Mouse (Mus musculus) heart, postnatal 0 days (tissue): ENCODE measurements around the gene Oard1. TPM values are rescaled to one million over a fixed set of nuclear protein-coding genes. Genes with fewer than 3 reads are reported as not detected.

Experiments used
- ATAC-seq: fragments of 200-750 bp; cut with Nextera tagmentation; 2 replicates; pipeline ENCODE4 v1.8.0; 2017; ENCODE audit warnings: low read depth, moderate number of reproducible peaks, moderate library complexity; ENCODE audit not compliant: insufficient read depth
- DNase-seq: peaks from one replicate; pipeline ENCODE4 v3.0.0-alpha.2; 2016; ENCODE audit warnings: low spot score
- H3K27ac ChIP-seq: fragments of 300-500 bp; sonication (generic); 2 replicates; pipeline ENCODE4 v1.5.1; 2014; ENCODE audit warnings: low read depth, mild to moderate bottlenecking
- H3K27me3 ChIP-seq: fragments of 300-500 bp; sonication (generic); 2 replicates; pipeline ENCODE4 v1.6.1; 2014; ENCODE audit warnings: low read length, mixed read lengths; ENCODE audit not compliant: control insufficient read depth, insufficient read depth
- H3K36me3 ChIP-seq: fragments of 300-500 bp; sonication (generic); replicated peaks from 2 replicates; pipeline ENCODE4 v1.6.1; 2014; ENCODE audit warnings: low read length, mixed read lengths; ENCODE audit not compliant: control insufficient read depth, insufficient read depth
- H3K4me1 ChIP-seq: fragments of 300-500 bp; sonication (generic); 2 replicates; pipeline ENCODE4 v1.6.1; 2014; ENCODE audit warnings: antibody characterized with exemption; ENCODE audit not compliant: control insufficient read depth, insufficient read depth
- H3K4me2 ChIP-seq: fragments of 300-500 bp; sonication (generic); 2 replicates; pipeline ENCODE4 v1.6.1; 2014; ENCODE audit warnings: low read depth, mild to moderate bottlenecking, low read length, moderate library complexity
- H3K4me3 ChIP-seq: fragments of 300-500 bp; sonication (generic); 2 replicates; pipeline ENCODE4 v1.5.1; 2014; ENCODE audit warnings: low read depth, low read length
- H3K9ac ChIP-seq: fragments of 300-500 bp; sonication (generic); replicated peaks from 2 replicates; pipeline ENCODE4 v1.6.1; 2014; ENCODE audit warnings: low read depth, low read length, mixed read lengths
- H3K9me3 ChIP-seq: fragments of 300-500 bp; sonication (generic); replicated peaks from 2 replicates; pipeline ENCODE4 v1.6.1; 2016; ENCODE audit warnings: low read length; ENCODE audit not compliant: control insufficient read depth
- CTCF ChIP-seq: IDR thresholded peaks from 2 replicates; pipeline ENCODE4 v1.5.1; 2016; ENCODE audit warnings: antibody characterized with exemption, control low read depth, low read depth
- EP300 ChIP-seq: IDR thresholded peaks from 2 replicates; pipeline ENCODE4 v1.6.1; 2016; ENCODE audit warnings: antibody characterized with exemption, low read depth
- WGBS: fragments of 180-500 bp; shearing (Covaris S2); extraction: QIAGEN DNeasy Blood & Tissue Kit; methylation state at CpG from one replicate; pipeline ENCODE4 v1.1.7; 2014; 5-methylcytosine and 5-hydroxymethylcytosine counted together
- polyA plus RNA-seq: library from polyadenylated mRNA; unstranded; fragments of >200 nt; fragmentation: Nextera tagmentation; extraction: Ambion mirVana; gene quantifications from 2 replicates; pipeline ENCODE4 v1.2.1, GENCODE M21; 2015
- total RNA-seq: library from RNA; depleted of rRNA; stranded (reverse); fragments of >200 nt; gene quantifications from 2 replicates; pipeline ENCODE4 v1.2.3, GENCODE M21; 2014; ENCODE audit warnings: low replicate concordance; rRNA removed

Gene Oard1
- 7.1 and 12.9 TPM in 2 replicates for total RNA-seq
- 30.3 and 31.4 TPM in 2 replicates for polyA plus RNA-seq

DNA sequence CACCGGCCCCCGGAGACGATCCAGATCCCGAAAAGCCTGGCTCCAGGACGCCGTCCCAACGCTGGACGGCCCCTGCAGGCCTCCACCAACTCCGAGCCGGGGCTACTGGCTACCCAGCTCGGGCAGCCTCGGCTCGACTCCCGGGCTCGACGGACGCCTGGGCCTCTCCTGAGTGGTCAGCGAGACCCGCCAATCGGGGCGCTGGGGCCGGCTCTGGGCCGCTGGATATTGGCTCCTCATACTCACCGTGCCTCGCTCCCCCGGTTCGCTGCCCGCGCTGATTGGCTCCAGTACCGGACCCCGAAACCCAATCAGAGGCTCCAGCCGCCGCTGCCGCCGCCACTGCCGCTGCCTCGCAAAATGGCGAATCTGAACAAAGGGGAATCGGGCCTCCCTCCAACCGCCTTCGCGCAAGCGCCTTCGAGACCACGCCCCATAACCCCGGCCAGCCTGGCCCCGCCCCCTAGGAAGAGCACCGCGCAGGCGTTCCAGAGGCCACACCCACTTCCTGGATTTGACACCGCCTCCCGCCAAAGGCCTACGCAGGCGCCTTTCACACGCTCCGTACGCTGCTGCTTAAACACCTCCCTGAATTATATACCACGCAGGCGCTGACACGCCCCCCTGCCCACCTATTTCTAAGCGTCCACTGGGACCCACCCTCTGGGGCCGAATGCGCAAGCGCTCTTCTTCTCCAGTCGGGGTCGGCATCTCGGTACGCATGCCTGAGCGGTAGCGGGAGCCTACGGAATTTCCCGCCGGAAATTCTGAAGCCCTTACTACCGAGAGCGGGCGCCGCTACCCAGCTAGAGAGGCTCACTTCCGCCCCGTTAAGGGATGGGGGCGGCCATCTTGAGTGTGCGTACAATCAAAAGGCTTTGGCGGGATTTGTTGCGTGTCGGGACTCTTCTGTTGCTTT, at the start of gene Oard1, which contains the start of gene Nfya:
TSS of gene Oard1 (plus strand) at position 635 of the 919 bp plus-strand sequence.
TSS of gene Nfya (minus strand) at position 527 of the 919 bp plus-strand sequence.
- Histone ChIP-seq H3K4me3 (peak within 1 kb of the TSS; percentile 87), H3K27me3 (no peaks in the 10 kb centered on the region), H3K27ac (peak within 1 kb of the TSS; percentile 99), H3K9ac (peak within 1 kb of the TSS; percentile 96), H3K9me3 (no peaks in the 10 kb centered on the region), H3K4me2 (peak within 1 kb of the TSS; percentile 78), H3K36me3 (peaks cover 14% of the 10 kb centered on the region; the same call in 1 of the 2 replicates), H3K4me1 (peaks cover 31% of the 10 kb centered on the region)
- peak; percentile 91 for ATAC-seq
- WGBS: under 1% methylated on average over 84 of the region's 84 CpGs
- peak; percentile 67 for TF ChIP-seq EP300
- 0 out of 2 replicates have a peak, but pooled peaks have one; percentile 3 for TF ChIP-seq CTCF
- peak; percentile 99 for DNase-seq

DNA sequence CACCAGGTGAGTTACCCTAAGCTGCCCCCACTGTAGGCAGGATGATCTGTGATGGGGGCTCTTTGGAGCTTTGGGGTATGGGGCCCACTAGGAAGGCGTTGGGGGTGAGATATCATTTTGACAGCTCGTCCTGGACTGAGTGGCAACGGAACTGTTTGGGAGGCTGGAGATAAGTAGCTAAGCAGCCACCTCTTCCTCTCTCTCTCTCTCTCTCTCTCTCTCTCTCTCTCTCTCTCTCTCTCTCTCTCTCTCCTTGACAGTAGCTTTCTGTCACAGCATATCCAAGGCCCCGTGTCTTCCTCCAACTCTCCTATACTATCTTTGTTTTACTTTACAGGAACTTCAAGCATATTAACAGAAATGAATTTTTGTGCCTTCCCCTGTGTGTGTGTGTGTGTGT, 49.4 kb upstream of the Oard1 start:
- no peaks in the 10 kb centered on the region for H3K36me3 ChIP-seq
- H3K27me3 ChIP-seq: no peaks in the 10 kb centered on the region
- no peak overlapping the region for H3K27ac ChIP-seq
- no peaks in the 10 kb centered on the region for H3K9me3 ChIP-seq
- H3K4me2 ChIP-seq: no peak overlapping the region
- no peak overlapping the region for H3K4me3 ChIP-seq
- TF ChIP-seq CTCF (no peak), EP300 (no peak)
- DNase-seq: no peak
- 16% methylated on average over 4 of the region's 4 CpGs for WGBS
- H3K9ac ChIP-seq: no peak overlapping the region
- no peak for ATAC-seq
- H3K4me1 ChIP-seq: peaks cover 15% of the 10 kb centered on the region

DNA sequence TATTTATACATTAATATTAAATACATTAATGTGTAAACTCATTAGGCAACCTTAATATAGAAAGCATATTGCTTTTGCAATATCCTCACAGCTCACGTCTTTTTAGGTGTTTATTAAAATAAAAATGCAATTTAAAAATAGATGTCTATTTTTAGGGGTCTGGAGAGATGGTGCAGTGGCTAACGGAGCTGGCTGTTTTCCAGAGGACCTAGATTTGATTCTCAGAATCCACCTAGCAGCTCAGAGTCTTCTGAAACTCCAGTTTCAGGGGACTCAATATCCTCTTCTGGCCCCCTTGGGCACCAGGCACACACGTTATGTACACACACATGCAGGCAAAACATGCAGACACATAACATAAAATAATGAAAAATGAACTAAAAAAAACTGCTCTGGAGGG, 47.5 kb upstream of the Oard1 start:
- Histone ChIP-seq H3K9ac (no peak overlapping the region), H3K4me2 (peak overlapping the region; percentile 42), H3K36me3 (no peaks in the 10 kb centered on the region), H3K4me3 (no peak overlapping the region), H3K27me3 (no peaks in the 10 kb centered on the region), H3K9me3 (no peaks in the 10 kb centered on the region), H3K4me1 (peaks cover 18% of the 10 kb centered on the region), H3K27ac (peak overlapping the region; percentile 47; the same call in 1 of the 2 replicates)
- no peak for TF ChIP-seq CTCF
- TF ChIP-seq EP300: no peak
- 22% methylated on average over 3 of the region's 3 CpGs for WGBS
- ATAC-seq: peak; percentile 36; the same call in 1 of the 2 replicates
- peak; percentile 77 for DNase-seq

DNA sequence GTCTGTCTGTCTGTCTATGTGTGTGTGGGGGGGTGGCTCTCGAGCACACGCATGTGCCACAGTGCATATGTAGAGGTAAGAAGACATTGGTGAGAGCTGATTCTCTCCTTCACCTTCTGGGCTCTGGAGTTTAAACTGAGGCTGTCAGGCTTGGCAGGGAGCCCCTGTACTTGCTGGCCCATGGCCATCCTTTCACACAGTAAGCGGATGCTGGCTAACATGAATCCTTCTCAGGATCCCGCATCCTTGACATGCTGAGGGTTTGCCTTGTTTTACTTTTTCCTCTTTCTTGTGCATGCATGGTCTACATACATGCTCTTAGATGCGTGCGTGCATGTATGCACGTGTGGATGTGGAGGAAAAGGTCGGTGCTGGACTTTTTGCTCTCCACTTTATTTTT, 46.8 kb upstream of the Oard1 start:
- peak overlapping the region; percentile 47; the same call in 1 of the 2 replicates for H3K27ac ChIP-seq
- no peak for TF ChIP-seq EP300
- no peak for TF ChIP-seq CTCF
- no peak overlapping the region for H3K9ac ChIP-seq
- H3K4me1 ChIP-seq: peaks cover 18% of the 10 kb centered on the region
- H3K36me3 ChIP-seq: no peaks in the 10 kb centered on the region
- ATAC-seq (no peak), DNase-seq (peak; percentile 21)
- H3K9me3 ChIP-seq: no peaks in the 10 kb centered on the region
- no peaks in the 10 kb centered on the region for H3K27me3 ChIP-seq
- H3K4me2 ChIP-seq: peak overlapping the region; percentile 42
- no peak overlapping the region for H3K4me3 ChIP-seq
- 45% methylated on average over 8 of the region's 8 CpGs for WGBS

DNA sequence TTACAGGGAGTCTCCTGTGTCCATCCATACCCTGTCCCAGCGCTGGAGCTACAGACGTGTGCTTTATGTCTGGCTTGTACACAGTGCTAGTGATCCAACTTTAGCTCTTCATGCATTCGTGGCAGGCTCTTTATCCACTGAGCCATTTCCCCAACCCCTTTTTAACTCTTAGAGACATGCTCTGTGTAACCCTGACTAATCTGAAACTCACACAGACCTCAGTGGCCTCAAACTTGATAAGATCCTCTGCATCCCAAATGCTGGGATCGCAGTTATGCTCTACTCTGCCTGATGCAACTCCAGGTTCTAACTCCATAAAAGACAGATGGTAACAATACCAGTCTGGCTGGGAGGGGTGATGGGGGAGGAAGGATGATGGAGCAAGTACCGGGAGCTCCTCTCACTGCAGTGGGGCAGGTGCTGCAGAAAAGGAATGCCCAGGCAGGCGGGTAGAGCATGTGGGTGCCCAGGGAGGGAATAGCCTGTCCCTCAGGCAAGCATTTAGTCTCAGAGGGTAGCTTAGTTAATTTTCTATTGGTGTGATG, 46.3 kb upstream of the Oard1 start:
- no peak for TF ChIP-seq CTCF
- TF ChIP-seq EP300: no peak
- Histone ChIP-seq H3K4me3 (no peak overlapping the region), H3K4me2 (no peak overlapping the region), H3K27ac (peak overlapping the region; percentile 13; the same call in 1 of the 2 replicates), H3K36me3 (no peaks in the 10 kb centered on the region), H3K9ac (no peak overlapping the region), H3K4me1 (peaks cover 18% of the 10 kb centered on the region), H3K9me3 (no peaks in the 10 kb centered on the region), H3K27me3 (no peaks in the 10 kb centered on the region)
- no peak for ATAC-seq
- no peak for DNase-seq
- WGBS: 46% methylated on average over 6 of the region's 6 CpGs
